Mouse (Mus musculus) C2C12 (cell line): ENCODE measurements around the gene Sigmar1.
"Not testable (repeated sequence)": the region's sequence is repeated elsewhere in the genome, so short reads cannot be mapped to it uniquely, and the experiment has no call there.

Experiments used
- CEBPB ChIP-seq: IDR thresholded peaks from one replicate; pipeline ENCODE4 v1.6.1; 2011; ENCODE audit warnings: low read depth, mild to moderate bottlenecking, control low read depth, moderate library complexity
- CTCF ChIP-seq: IDR thresholded peaks from one replicate; pipeline ENCODE4 v1.5.1; 2011; ENCODE audit not compliant: control insufficient read depth, insufficient read depth, insufficient read length
- MYOD1 ChIP-seq: IDR thresholded peaks from one replicate; pipeline ENCODE4 v1.6.1; 2011; ENCODE audit warnings: low read depth; ENCODE audit not compliant: control insufficient read depth, insufficient read length
- USF1 ChIP-seq: IDR thresholded peaks from one replicate; pipeline ENCODE4 v1.6.1; 2011; ENCODE audit warnings: low read depth, mild to moderate bottlenecking, control low read depth, moderate library complexity

DNA sequence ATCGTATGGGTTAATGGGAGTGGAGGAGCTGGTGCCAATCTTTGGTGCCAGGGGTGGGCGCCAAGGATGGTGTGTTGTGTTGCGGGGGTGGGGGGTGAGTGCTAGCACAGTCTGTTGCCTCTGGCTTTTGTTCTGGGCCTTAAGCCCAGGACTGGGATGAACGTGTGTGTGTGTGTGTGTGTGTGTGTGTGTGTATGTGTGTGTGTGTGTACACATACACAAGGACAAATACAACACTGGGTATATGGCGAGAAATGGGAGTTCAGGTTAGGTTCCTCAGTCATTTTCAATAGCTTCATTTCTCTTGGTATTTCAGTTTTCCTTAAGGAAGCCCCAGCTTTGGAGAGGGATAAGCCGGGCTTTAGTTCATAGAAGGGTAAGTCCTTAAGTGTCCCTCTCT lies 7.2 kb upstream of the Sigmar1 start:
- TF ChIP-seq CTCF, USF1, MYOD1, CEBPB: not testable (repeated sequence)
